Mouse (Mus musculus): ENCODE measurements around the gene Adi1. TPM values are rescaled to one million over a fixed set of nuclear protein-coding genes. Genes with fewer than 3 reads are reported as not detected.
A peak's percentile ranks its signal among the peaks of the same experiment; 100 is the strongest.

The Adi1 gene
- polyA plus RNA-seq, 1 experiment from 2014 or later: 55.4 TPM

DNA sequence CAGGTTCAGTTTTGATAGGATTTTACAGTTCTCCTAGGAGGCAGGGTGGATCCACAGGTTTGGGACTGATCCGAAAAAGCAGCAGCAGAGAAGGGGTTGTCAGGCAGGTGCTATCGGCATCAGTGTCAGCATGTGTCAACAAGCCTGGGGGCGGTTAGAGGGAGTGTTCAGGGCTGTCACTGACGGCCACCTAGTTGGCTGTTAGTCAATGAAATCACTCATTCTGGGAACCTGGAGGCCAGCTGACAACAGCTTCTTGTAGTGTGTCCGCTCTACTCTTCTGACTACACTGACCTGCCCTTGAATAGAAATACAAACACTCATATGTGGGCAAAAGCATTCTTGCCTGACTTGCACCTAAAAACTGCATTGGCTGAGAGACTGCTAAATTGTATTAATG is 24.1 kb downstream of the Adi1 start:
- H3K4me2 ChIP-seq: no peak overlapping the region
- 81% methylated on average over 5 of the region's 5 CpGs for WGBS (ENCODE audit: insufficient replicate concordance)
- no peak overlapping the region for H3K4me3 ChIP-seq
- H3K9ac ChIP-seq: no peak overlapping the region
- H3K27ac ChIP-seq: no peak overlapping the region
- H3K4me1 ChIP-seq: peaks cover 11% of the 10 kb centered on the region
- ATAC-seq: no peak
- no peaks in the 10 kb centered on the region for H3K9me3 ChIP-seq (replicated peaks)
- H3K27me3 ChIP-seq (replicated peaks): no peaks in the 10 kb centered on the region
- H3K36me3 ChIP-seq: peaks cover 50% of the 10 kb centered on the region

DNA sequence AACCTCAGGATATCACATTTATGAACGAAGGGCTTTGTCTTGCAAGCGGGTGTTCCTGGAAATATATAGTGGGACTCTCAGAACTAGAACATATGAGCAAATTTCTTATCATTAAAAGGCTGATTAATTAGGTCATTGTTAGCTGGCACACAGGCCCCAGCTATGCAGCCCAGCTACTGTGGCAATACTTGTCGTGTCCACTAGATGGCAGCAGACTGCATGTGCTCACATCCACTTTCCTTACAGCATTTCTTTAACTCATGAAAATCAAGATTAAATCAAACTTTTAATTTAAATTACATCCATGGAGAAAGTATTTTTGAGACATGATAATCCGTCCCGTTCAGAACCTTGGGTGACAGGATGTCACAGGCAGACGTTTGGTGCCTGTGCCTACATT is 24.6 kb downstream of the Adi1 start:
- WGBS (ENCODE audit: insufficient replicate concordance): 15% methylated on average over 6 of the region's 6 CpGs
- Histone ChIP-seq H3K27ac (no peak overlapping the region), H3K9ac (no peak overlapping the region), H3K4me3 (no peak overlapping the region), H3K36me3 (peaks cover 44% of the 10 kb centered on the region), H3K4me2 (no peak overlapping the region), H3K27me3 (replicated peaks) (no peaks in the 10 kb centered on the region), H3K9me3 (replicated peaks) (no peaks in the 10 kb centered on the region), H3K4me1 (peaks cover 5% of the 10 kb centered on the region; the same call in 1 of the 2 replicates)
- ATAC-seq: no peak

- H3K4me3 ChIP-seq: no peak overlapping the region
- H3K36me3 ChIP-seq: peaks cover 40% of the 10 kb centered on the region
- 0 out of 2 replicates have a peak, but pooled peaks cover 5% of the 10 kb centered on the region for H3K4me1 ChIP-seq
- H3K27ac ChIP-seq: no peak overlapping the region
- no peaks in the 10 kb centered on the region for H3K9me3 ChIP-seq (replicated peaks)
- no peak overlapping the region for H3K9ac ChIP-seq
- 52% methylated on average over 3 of the region's 3 CpGs for WGBS (ENCODE audit: insufficient replicate concordance)
- H3K4me2 ChIP-seq: no peak overlapping the region
- ATAC-seq: no peak
- H3K27me3 ChIP-seq (replicated peaks): no peaks in the 10 kb centered on the region
These were observed 25.1 kb downstream of the Adi1 start for GRCm38 (mm10) chr12:28700101-28700511.

DNA sequence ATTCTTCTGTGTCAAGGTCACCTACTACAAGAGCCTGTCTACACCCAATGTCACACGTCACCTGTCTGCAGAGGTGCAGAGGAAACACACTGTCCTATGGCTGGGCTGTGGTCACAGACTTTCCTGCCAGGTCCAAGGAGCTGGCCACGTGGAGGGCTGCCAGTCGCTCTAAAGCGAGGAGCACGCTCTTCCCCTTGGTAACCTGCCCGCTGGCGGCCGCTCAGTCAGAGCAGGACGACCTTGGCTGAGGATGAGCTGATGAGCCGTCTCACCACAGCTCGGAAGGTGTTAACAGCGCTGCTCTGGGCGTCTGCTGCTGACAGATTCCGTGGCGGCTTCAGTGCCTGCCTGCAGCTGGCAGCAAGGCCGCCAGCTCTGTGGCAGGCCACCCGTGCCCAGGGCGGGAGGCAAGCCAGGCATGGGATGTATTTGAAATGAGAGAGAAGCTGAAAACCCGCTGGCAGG is 25.6 kb downstream of the Adi1 start:
- Histone ChIP-seq H3K9me3 (replicated peaks) (no peaks in the 10 kb centered on the region), H3K27me3 (replicated peaks) (no peaks in the 10 kb centered on the region), H3K4me1 (0 out of 2 replicates have a peak, but pooled peaks cover 5% of the 10 kb centered on the region), H3K27ac (no peak overlapping the region), H3K4me3 (no peak overlapping the region), H3K4me2 (no peak overlapping the region), H3K9ac (no peak overlapping the region), H3K36me3 (peaks cover 35% of the 10 kb centered on the region)
- 73% methylated on average over 19 of the region's 19 CpGs for WGBS (ENCODE audit: insufficient replicate concordance)
- ATAC-seq: no peak

DNA sequence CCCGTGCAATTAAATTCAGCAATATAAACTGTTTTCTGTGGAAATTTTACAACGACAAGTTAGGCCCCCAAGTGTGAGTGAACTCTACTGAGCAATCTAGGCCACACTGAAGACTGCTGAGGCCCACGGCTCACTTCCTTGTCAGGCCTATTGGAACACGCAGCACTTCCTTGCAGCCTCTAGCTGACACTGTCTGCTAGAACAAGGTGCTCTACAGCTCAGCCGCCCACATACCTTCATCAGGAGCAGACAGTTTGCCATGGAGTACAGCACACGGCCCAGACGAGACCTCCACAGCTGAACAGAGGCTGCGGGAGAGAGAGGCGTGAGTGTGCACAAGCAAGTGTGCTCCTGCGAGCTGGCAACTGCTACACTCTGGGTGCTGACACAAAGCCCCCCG is 26.3 kb downstream of the Adi1 start:
- no peak for ATAC-seq
- no peaks in the 10 kb centered on the region for H3K27me3 ChIP-seq (replicated peaks)

DNA sequence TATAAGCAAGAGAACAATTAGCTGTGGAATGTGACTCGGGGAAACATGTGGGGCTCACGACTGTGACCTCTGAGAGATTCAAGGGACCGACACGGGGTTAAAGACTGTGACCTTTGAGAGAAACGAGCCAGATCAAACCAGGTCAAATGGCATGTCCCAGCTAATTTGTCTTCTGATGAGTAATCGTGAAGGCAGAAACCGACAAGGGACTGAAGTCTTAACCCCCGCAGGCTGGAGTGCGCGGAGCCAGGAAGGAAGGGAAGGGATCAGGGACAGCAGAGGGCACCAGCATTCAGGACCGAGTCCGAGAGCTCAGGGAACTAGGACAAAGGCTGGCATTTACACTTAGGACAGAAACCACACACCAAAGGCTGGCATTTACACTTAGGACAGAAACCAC is 29.4 kb downstream of the Adi1 start:
- no peak overlapping the region for H3K4me2 ChIP-seq
- H3K4me3 ChIP-seq: no peak overlapping the region
- H3K27ac ChIP-seq: no peak overlapping the region
- peaks cover 41% of the 10 kb centered on the region for H3K36me3 ChIP-seq
- H3K9ac ChIP-seq: no peak overlapping the region
- H3K4me1 ChIP-seq: no peaks in the 10 kb centered on the region
- H3K9me3 ChIP-seq (replicated peaks): no peaks in the 10 kb centered on the region
- ATAC-seq: no peak
- 59% methylated on average over 12 of the region's 12 CpGs for WGBS (ENCODE audit: insufficient replicate concordance)
- no peaks in the 10 kb centered on the region for H3K27me3 ChIP-seq (replicated peaks)

More for the DNA sequence above, 26.3 kb downstream of the Adi1 start:
- WGBS (ENCODE audit: insufficient replicate concordance): 76% methylated on average over 11 of the region's 11 CpGs
- H3K9ac ChIP-seq: no peak overlapping the region
- H3K4me3 ChIP-seq: no peak overlapping the region
- 0 out of 2 replicates have a peak, but pooled peaks cover 5% of the 10 kb centered on the region for H3K4me1 ChIP-seq
- no peaks in the 10 kb centered on the region for H3K9me3 ChIP-seq (replicated peaks)
- H3K4me2 ChIP-seq: no peak overlapping the region
- peaks cover 28% of the 10 kb centered on the region for H3K36me3 ChIP-seq
- no peak overlapping the region for H3K27ac ChIP-seq

GRCm38 (mm10) chr12:28705204-28705603 is 30.2 kb downstream of the Adi1 start:
- Histone ChIP-seq H3K4me1 (no peaks in the 10 kb centered on the region), H3K4me3 (no peak overlapping the region), H3K36me3 (peaks cover 49% of the 10 kb centered on the region), H3K9me3 (replicated peaks) (no peaks in the 10 kb centered on the region), H3K4me2 (no peak overlapping the region), H3K27ac (no peak overlapping the region), H3K27me3 (replicated peaks) (no peaks in the 10 kb centered on the region), H3K9ac (no peak overlapping the region)
- 87% methylated on average over 6 of the region's 6 CpGs for WGBS (ENCODE audit: insufficient replicate concordance)
- no peak for ATAC-seq

DNA sequence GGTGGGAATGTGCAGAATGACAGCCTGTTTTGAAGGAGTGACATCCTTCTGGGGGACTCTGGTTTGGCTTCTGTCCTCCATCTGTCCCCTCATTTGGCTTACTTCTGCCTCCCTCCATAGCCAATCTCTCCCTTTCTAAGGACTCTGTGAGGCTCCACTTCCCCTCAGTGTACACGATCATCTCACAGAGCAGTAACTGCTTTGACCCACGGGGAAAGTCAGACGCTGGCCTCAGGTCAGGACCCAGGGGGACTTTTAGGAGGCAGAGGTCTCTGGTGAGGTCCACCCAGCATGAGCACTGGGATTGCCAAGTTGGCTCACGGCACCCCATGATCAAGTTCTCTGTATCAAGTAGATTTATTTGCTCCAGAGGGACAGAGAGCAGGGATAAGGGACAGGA is 33.1 kb downstream of the Adi1 start:
- 82% methylated on average over 4 of the region's 4 CpGs for WGBS (ENCODE audit: insufficient replicate concordance)
- Histone ChIP-seq H3K4me1 (no peaks in the 10 kb centered on the region), H3K27me3 (replicated peaks) (no peaks in the 10 kb centered on the region), H3K9ac (no peak overlapping the region), H3K9me3 (replicated peaks) (no peaks in the 10 kb centered on the region), H3K36me3 (peaks cover 65% of the 10 kb centered on the region), H3K27ac (no peak overlapping the region), H3K4me3 (no peak overlapping the region), H3K4me2 (no peak overlapping the region)
- ATAC-seq: no peak

- Histone ChIP-seq H3K9ac (no peak overlapping the region), H3K4me3 (no peak overlapping the region), H3K36me3 (peaks cover 87% of the 10 kb centered on the region), H3K9me3 (replicated peaks) (no peaks in the 10 kb centered on the region), H3K27ac (no peak overlapping the region), H3K4me2 (no peak overlapping the region), H3K27me3 (replicated peaks) (no peaks in the 10 kb centered on the region), H3K4me1 (peaks cover 7% of the 10 kb centered on the region; the same call in 1 of the 2 replicates)
- 87% methylated on average over 22 of the region's 22 CpGs for WGBS (ENCODE audit: insufficient replicate concordance)
- no peak for ATAC-seq
These were observed 35.6 kb downstream of the Adi1 start for GRCm38 (mm10) chr12:28710566-28711185.

DNA sequence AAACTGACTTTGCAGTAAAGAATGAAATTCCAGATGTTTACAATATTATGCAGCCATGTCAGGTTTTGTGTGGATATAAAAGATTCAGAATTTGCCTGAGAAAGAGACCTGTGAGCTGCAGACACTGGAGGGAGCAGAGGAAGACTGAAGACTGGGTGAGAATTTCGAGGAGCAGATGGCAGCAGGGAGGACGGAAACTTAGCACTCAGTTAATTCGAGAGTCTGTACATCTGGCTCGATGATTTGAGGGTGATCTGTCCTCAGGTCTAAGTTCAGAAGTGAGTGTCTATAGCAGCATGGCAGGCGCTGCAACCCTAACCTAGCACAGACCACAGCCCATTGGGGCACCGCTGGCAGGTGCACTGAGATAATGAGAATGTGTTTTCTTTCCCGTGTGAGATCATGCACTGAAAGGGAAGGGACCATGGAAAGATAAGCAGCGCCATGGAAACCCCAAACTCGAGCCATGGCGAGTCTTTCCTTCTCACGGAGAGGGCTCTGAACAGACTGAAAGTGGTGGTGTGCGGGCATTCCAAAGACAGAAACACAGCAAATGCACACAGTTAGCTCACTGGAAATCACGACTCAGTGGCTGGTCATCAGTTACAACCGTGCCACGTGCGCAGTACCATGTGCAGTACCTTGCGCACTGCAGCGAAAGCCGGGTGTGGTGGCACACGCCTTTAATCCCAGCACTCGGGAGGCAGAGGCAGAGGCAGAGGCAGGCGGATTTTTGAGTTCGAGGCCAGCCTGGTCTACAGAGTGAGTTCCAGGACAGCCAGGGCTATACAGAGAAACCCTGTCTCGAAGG is 40.0 kb downstream of the Adi1 start:
- ATAC-seq: peak; percentile 65
- H3K36me3 ChIP-seq: peaks cover 89% of the 10 kb centered on the region
- no peak overlapping the region for H3K4me2 ChIP-seq

GRCm38 (mm10) chr12:28717066-28717465 is 42.0 kb downstream of the Adi1 start:
- ATAC-seq: no peak
- Histone ChIP-seq H3K4me2 (no peak overlapping the region), H3K27ac (no peak overlapping the region), H3K36me3 (peaks cover 89% of the 10 kb centered on the region), H3K27me3 (replicated peaks) (no peaks in the 10 kb centered on the region), H3K9ac (no peak overlapping the region), H3K9me3 (replicated peaks) (no peaks in the 10 kb centered on the region), H3K4me1 (peaks cover 7% of the 10 kb centered on the region; the same call in 1 of the 2 replicates), H3K4me3 (no peak overlapping the region)
- WGBS (ENCODE audit: insufficient replicate concordance): 74% methylated on average over 2 of the region's 2 CpGs

More for the DNA sequence above, 40.0 kb downstream of the Adi1 start:
- H3K9me3 ChIP-seq (replicated peaks): no peaks in the 10 kb centered on the region
- H3K27me3 ChIP-seq (replicated peaks): no peaks in the 10 kb centered on the region
- WGBS (ENCODE audit: insufficient replicate concordance): 67% methylated on average over 24 of the region's 24 CpGs
- H3K4me3 ChIP-seq: no peak overlapping the region
- H3K4me1 ChIP-seq: peaks cover 7% of the 10 kb centered on the region; the same call in 1 of the 2 replicates
- H3K9ac ChIP-seq: no peak overlapping the region
- no peak overlapping the region for H3K27ac ChIP-seq

DNA sequence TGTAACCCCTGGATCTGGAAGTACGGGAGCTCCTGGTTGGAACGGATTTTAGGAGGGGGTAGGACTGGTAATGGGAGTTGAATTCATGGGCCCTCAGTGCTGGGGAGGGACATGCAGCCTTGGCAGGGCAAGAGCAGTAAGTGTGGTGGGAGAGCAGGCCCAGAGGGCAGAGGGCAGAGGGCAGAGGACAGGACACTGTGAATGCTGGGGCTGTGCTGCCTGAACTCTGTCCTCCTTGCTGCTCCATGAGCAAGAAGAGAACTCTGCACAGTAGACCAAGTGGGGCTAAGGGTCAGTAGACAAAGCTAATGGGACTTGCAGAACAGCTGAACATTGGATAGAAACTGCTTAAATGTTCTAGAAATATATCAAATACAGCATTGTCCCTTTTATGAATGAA is 43.1 kb downstream of the Adi1 start:
- WGBS (ENCODE audit: insufficient replicate concordance): 86% methylated on average over 2 of the region's 2 CpGs
- H3K9ac ChIP-seq: no peak overlapping the region
- H3K4me2 ChIP-seq: no peak overlapping the region
- H3K4me3 ChIP-seq: no peak overlapping the region
- peaks cover 85% of the 10 kb centered on the region for H3K36me3 ChIP-seq
- H3K27ac ChIP-seq: no peak overlapping the region
- no peaks in the 10 kb centered on the region for H3K9me3 ChIP-seq (replicated peaks)
- no peaks in the 10 kb centered on the region for H3K27me3 ChIP-seq (replicated peaks)
- no peak for ATAC-seq
- H3K4me1 ChIP-seq: peaks cover 7% of the 10 kb centered on the region; the same call in 1 of the 2 replicates

All from liver, embryonic 12.5 days (tissue).